Mouse (Mus musculus) kidney, embryonic 14.5 days (tissue): ENCODE measurements around the gene Bach2. TPM values are rescaled to one million over a fixed set of nuclear protein-coding genes. Genes with fewer than 3 reads are reported as not detected.

Experiments
- ATAC-seq: fragments of 200-750 bp; cut with Nextera tagmentation; 2 replicates; pipeline ENCODE4 v1.8.0; 2017; ENCODE audit warnings: moderate number of reproducible peaks, mild to moderate bottlenecking, moderate TSS enrichment, moderate library complexity; ENCODE audit not compliant: low FRiP score, low TSS enrichment
- H3K27ac ChIP-seq: fragments of 300-500 bp; sonication (generic); 2 replicates; pipeline ENCODE4 v1.5.1; 2014; ENCODE audit warnings: low read depth, mild to moderate bottlenecking, low read length, moderate library complexity, mixed read lengths
- H3K27me3 ChIP-seq: fragments of 300-500 bp; sonication (generic); 2 replicates; pipeline ENCODE4 v1.6.1; 2014; ENCODE audit warnings: mild to moderate bottlenecking, low read length; ENCODE audit not compliant: control insufficient read depth, insufficient read depth
- H3K36me3 ChIP-seq: fragments of 300-500 bp; sonication (generic); 2 replicates; pipeline ENCODE4 v1.6.1; 2014; ENCODE audit warnings: low read length, mixed read lengths; ENCODE audit not compliant: control insufficient read depth, insufficient read depth
- H3K4me1 ChIP-seq: fragments of 300-500 bp; sonication (generic); 2 replicates; pipeline ENCODE4 v1.6.1; 2014; ENCODE audit warnings: low read length, mixed read lengths; ENCODE audit not compliant: control insufficient read depth, insufficient read depth
- H3K4me2 ChIP-seq: fragments of 300-500 bp; sonication (generic); replicated peaks from 2 replicates; pipeline ENCODE4 v1.6.1; 2014; ENCODE audit warnings: low read depth, mild to moderate bottlenecking, low read length
- H3K4me3 ChIP-seq: fragments of 300-500 bp; sonication (generic); 2 replicates; pipeline ENCODE4 v1.5.1; 2014; ENCODE audit warnings: mild to moderate bottlenecking, low read length
- H3K9ac ChIP-seq: fragments of 300-500 bp; sonication (generic); 2 replicates; pipeline ENCODE4 v1.6.1; 2014; ENCODE audit warnings: low read depth, mild to moderate bottlenecking, low read length, moderate library complexity
- H3K9me3 ChIP-seq: fragments of 300-500 bp; sonication (generic); 2 replicates; pipeline ENCODE4 v1.6.1; 2016; ENCODE audit warnings: low read length; ENCODE audit not compliant: control insufficient read depth
- WGBS: fragments of 180-500 bp; shearing (Covaris S2); extraction: QIAGEN DNeasy Blood & Tissue Kit; methylation state at CpG from one replicate; pipeline ENCODE4 v1.1.7; 2014; 5-methylcytosine and 5-hydroxymethylcytosine counted together
- polyA plus RNA-seq: library from polyadenylated mRNA; unstranded; fragments of >200 nt; fragmentation: Nextera tagmentation; extraction: Ambion mirVana; gene quantifications from 2 replicates; pipeline ENCODE4 v1.2.1, GENCODE M21; 2014

Gene Bach2
- polyA plus RNA-seq, 1 experiment from 2014 or later = 13.3 TPM

DNA sequence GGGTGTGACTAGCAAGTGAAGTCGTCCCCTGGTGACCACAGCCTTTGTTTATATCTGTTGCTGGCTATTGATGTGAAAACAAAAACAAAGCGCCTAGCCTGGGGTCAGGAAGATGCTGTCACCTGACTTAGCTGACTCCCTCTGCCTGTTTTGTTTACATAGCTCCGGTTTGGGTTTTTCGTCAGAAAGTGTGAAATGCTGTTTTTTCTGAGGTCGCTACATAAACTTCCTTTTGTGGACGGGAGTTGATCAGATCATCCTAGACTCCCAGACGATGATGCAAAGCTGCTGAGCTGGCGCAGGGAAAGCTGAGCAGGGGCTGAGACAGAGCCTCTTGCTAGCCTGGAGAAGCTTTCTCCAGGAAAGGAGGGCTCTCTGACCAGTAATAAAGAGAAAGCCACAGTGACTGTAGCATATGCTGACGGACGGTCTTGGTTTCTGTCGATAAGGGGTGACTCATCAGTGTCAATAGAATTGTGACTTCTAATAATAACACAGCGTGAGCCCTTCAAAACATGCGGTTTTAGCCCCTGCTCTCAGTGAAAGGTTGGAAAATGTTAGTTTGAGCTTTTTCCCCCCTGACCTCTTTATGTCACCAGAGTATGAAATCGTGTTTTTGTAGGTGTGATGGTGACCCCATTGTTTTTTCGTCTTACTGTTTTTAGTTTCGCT is 11.9 kb downstream of the Bach2 start:
- peak; percentile 36; the same call in 1 of the 2 replicates for ATAC-seq
- peaks cover 32% of the 10 kb centered on the region for H3K4me1 ChIP-seq
- peak overlapping the region; percentile 21 for H3K4me3 ChIP-seq

DNA sequence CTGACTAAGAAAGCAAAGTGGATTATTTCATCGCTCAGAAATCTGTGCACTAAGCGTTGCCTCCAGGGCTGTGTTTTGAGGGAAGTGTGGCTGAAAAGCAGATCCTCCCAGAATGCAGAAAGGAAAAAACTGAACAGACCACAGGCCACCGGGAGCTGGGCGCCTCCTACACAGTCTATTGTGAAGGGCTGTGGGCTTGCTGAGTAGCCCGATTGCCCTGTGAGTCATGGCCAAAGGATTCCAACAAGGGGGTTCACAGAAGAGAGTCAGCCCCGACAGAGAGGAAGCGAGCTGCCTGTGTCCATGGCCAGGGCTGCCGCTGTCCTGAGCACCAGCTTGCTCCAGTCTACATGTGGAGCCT is 12.4 kb downstream of the Bach2 start:
- ATAC-seq = peak; percentile 77
- Histone ChIP-seq H3K9ac (0 out of 2 replicates have a peak overlapping the region, but pooled peaks have one; percentile 5), H3K4me1 (peaks cover 32% of the 10 kb centered on the region), H3K27ac (peak overlapping the region; percentile 24), H3K27me3 (no peaks in the 10 kb centered on the region), H3K4me3 (peak overlapping the region; percentile 21; the same call in 1 of the 2 replicates), H3K9me3 (no peaks in the 10 kb centered on the region), H3K36me3 (no peaks in the 10 kb centered on the region), H3K4me2 (peak overlapping the region; percentile 42)
- WGBS = 11% methylated on average over 8 of the region's 8 CpGs

More for the DNA sequence above, 11.9 kb downstream of the Bach2 start:
- Histone ChIP-seq H3K36me3 (no peaks in the 10 kb centered on the region), H3K27ac (peak overlapping the region; percentile 24), H3K9me3 (no peaks in the 10 kb centered on the region), H3K4me2 (peak overlapping the region; percentile 42), H3K27me3 (no peaks in the 10 kb centered on the region), H3K9ac (0 out of 2 replicates have a peak overlapping the region, but pooled peaks have one; percentile 5)
- 6% methylated on average over 16 of the region's 16 CpGs for WGBS

DNA sequence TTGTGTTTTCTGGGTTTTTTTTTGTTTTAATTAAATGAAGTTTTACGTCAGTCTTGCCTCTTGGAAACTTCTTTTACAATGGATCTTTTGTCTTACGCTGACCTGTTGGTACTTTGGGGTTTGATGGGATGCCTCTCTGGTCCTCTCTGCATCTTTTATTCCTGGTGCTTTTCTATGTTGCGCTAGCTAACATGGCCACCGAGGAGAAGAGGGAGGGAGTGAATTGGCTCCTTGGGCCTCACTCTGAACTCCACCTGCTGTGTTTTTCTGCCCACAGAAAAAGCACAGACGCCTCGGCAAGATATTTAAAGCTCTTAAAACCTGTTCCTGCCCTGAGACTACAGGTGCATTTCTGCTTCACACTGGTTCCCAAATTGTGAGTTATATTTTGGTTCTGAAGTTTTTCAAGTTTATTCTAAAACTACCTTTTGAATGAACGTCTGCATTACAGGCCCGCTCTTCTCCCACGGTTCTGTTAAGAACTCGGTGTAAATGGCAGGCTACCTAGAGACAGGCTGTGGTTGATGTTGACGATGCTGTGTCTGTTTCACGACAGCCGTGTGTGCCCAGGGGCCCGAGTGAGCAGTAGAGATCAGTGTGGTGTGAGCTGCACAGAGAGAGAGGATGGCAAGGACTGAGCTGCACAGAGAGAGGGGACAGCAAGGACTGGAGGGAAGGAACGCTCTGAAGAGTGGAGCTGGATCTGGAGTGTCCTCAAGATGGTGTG is 13.5 kb downstream of the Bach2 start:
- no peak overlapping the region for H3K4me3 ChIP-seq
- WGBS = 81% methylated on average over 15 of the region's 15 CpGs
- peaks cover 32% of the 10 kb centered on the region for H3K4me1 ChIP-seq
- no peak overlapping the region for H3K27ac ChIP-seq
- no peak overlapping the region for H3K9ac ChIP-seq
- ATAC-seq = no peak
- no peak overlapping the region for H3K4me2 ChIP-seq
- no peaks in the 10 kb centered on the region for H3K27me3 ChIP-seq
- H3K9me3 ChIP-seq = no peaks in the 10 kb centered on the region
- H3K36me3 ChIP-seq = no peaks in the 10 kb centered on the region

DNA sequence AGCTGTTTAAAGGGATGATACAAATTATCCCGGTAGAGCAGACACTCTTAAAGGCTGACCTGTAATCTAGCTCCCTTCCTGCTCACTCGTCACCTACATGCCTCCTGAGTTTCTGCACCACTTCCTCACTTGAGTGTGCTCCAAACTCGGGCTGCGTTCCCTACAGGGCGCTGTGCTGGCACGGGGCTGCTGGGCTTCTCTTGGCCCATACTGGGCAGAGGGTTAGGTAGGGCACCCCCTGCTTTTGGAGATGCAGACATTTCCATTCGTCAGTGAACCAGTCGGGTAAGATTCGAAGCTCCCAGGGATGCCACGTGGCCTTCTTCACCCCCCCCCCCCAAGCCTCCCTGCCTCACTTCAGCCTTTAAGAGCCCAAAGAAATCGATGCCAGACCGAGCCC is 19.1 kb downstream of the Bach2 start:
- no peak overlapping the region for H3K27ac ChIP-seq

DNA sequence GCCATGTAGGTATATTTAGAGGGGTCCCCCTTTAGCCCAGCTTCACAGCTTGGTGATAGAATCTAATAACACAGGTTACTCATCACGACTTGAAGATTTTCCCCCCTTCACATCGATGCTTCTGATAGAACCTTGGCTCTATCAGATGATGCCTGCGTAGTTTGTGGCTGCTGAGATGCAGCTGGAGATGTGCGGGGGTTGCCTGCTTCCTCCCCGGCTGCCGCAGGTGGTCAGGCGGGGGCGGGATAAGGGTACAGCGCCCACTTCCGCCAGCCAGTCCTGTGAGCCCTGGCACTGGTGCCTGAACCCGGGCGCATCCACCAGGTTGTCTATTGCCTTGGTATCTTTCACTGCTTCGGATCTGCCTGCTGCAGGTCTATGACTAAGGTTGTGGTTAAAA is 19.5 kb downstream of the Bach2 start:
- Histone ChIP-seq H3K4me2 (no peak overlapping the region), H3K9me3 (no peaks in the 10 kb centered on the region), H3K27ac (no peak overlapping the region), H3K4me1 (no peaks in the 10 kb centered on the region), H3K36me3 (no peaks in the 10 kb centered on the region), H3K9ac (no peak overlapping the region), H3K4me3 (no peak overlapping the region), H3K27me3 (no peaks in the 10 kb centered on the region)
- WGBS = 92% methylated on average over 13 of the region's 13 CpGs
- no peak for ATAC-seq

More for the DNA sequence above, 19.1 kb downstream of the Bach2 start:
- Histone ChIP-seq H3K36me3 (no peaks in the 10 kb centered on the region), H3K4me1 (no peaks in the 10 kb centered on the region), H3K4me2 (no peak overlapping the region), H3K27me3 (no peaks in the 10 kb centered on the region), H3K9ac (no peak overlapping the region), H3K4me3 (no peak overlapping the region), H3K9me3 (no peaks in the 10 kb centered on the region)
- ATAC-seq = no peak
- 79% methylated on average over 12 of the region's 12 CpGs for WGBS

DNA sequence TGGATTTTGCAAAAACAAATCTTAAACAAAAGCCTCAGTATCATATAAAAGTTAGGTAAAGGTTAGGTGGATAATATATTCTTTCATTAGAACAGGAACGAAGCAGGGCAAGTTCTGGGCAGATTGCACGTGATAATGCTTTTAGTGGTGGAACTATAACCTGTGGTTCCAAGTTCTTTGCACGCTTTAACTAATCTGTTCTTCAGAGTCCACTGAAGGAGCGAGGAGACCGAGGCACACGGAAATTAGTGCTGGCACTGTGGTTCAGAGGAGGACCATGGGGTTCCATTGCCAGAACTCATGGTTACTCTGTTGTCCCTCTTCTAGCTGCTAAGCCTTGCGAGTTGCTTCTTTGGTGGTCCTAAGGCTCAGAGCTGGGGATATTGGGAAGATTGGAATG is 20.0 kb downstream of the Bach2 start:
- 94% methylated on average over 7 of the region's 7 CpGs for WGBS
- no peak overlapping the region for H3K4me2 ChIP-seq
- H3K36me3 ChIP-seq = no peaks in the 10 kb centered on the region

DNA sequence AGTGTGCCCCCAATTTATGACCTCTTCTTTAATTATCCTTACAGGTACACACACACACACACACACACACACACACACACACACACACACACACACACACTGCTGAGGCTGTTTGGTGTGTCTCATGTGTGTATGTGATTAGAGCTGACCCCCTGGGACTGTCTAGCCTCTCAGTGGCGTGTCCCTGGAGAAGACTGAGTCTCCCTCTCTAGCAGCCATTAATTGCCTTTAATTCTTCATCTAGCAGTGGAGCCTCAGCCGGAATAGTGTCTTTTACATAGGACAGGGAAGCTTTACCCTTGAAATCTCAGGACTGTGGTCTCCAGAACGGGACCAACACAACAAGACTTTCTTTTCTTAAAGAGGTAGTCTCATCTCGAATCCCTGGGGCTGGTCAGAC is 22.3 kb downstream of the Bach2 start:
- no peak overlapping the region for H3K27ac ChIP-seq
- 81% methylated on average over 4 of the region's 4 CpGs for WGBS
- H3K4me2 ChIP-seq = no peak overlapping the region
- H3K4me3 ChIP-seq = no peak overlapping the region
- no peaks in the 10 kb centered on the region for H3K9me3 ChIP-seq
- no peaks in the 10 kb centered on the region for H3K36me3 ChIP-seq
- ATAC-seq = no peak
- H3K4me1 ChIP-seq = no peaks in the 10 kb centered on the region
- H3K9ac ChIP-seq = no peak overlapping the region
- H3K27me3 ChIP-seq = no peaks in the 10 kb centered on the region

More for the DNA sequence above, 20.0 kb downstream of the Bach2 start:
- no peaks in the 10 kb centered on the region for H3K4me1 ChIP-seq
- ATAC-seq = no peak
- H3K27ac ChIP-seq = no peak overlapping the region
- H3K4me3 ChIP-seq = no peak overlapping the region
- H3K27me3 ChIP-seq = no peaks in the 10 kb centered on the region
- no peaks in the 10 kb centered on the region for H3K9me3 ChIP-seq
- H3K9ac ChIP-seq = no peak overlapping the region

DNA sequence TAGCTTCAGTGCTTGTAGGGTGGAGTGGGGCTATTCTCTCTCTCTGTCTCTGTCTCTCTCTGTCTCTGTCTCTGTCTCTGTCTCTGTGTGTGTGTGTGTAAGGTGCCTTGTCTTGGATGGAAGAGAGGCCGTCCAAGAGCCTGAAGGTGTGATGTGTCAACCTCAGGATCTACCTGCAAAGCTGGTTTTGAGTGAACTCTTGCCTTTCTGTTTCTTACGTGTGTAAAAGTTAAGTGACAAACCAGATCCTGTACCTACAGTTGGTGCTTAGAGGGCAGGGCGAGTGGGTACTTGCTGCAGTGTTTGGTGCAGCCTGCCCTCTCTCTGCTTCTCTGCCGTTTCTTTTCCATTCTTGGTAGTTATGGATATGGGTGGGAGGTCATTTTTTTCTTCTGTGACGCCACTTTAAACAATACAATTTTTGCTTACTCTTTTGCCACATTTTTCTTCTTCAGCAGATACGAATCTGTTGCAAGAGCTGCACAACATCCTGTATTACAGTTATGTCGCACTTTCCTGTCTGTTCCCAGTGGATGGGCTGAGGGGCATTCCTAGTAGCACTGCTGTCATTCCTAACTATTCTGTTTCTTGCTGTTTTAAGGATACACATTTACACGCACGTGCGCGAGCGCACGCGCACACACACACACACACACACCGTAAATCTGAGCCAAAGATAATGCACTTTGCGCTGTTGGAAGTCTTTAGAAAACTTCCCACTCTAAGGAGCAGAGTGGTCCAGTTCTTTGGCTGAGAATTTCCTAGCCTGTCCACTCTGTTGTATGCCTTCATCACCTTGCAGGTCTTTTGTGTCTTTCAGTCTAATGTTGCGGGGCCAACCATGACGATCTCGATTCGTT is 24.5 kb downstream of the Bach2 start:
- H3K9ac ChIP-seq = no peak overlapping the region
- no peaks in the 10 kb centered on the region for H3K9me3 ChIP-seq
- H3K4me1 ChIP-seq = no peaks in the 10 kb centered on the region
- no peak overlapping the region for H3K27ac ChIP-seq
- H3K36me3 ChIP-seq = no peaks in the 10 kb centered on the region
- 90% methylated on average over 20 of the region's 20 CpGs for WGBS
- no peak; the same call in 1 of the 2 replicates for ATAC-seq
- H3K4me2 ChIP-seq = no peak overlapping the region
- no peaks in the 10 kb centered on the region for H3K27me3 ChIP-seq
- no peak overlapping the region for H3K4me3 ChIP-seq
